Mouse (Mus musculus) adrenal gland, adult (tissue): Measurements from ENCODE around the gene Fignl1.
A peak's percentile ranks its signal among the peaks of the same experiment; 100 is the strongest.

Experiments
- DNase-seq, 2 experiments: peaks; one replicate each; pipeline ENCODE4 v3.0.0; 2022 to 2023; ENCODE audit warnings: low spot score in 1 of 2; ENCODE audit not compliant: inconsistent age in 2 of 2

Gene Fignl1

GRCm38 (mm10) chr11:11769281-11769680, 39.5 kb downstream of the Fignl1 start:
- no peak for DNase-seq

- no peak for DNase-seq
These were observed 40.7 kb downstream of the Fignl1 start for GRCm38 (mm10) chr11:11768057-11768456.

- DNase-seq, result no peak
These were observed 42.0 kb downstream of the Fignl1 start for GRCm38 (mm10) chr11:11766736-11767135.

GRCm38 (mm10) chr11:11766105-11766504, 42.7 kb downstream of the Fignl1 start:
- no peak for DNase-seq

- no peak for DNase-seq
These were observed 43.3 kb downstream of the Fignl1 start for GRCm38 (mm10) chr11:11765414-11765813.

GRCm38 (mm10) chr11:11763211-11763666, 45.5 kb downstream of the Fignl1 start:
- DNase-seq, result no peak

GRCm38 (mm10) chr11:11758883-11759282, 49.9 kb downstream of the Fignl1 start:
- no peak for DNase-seq

- no peak for DNase-seq
These were observed 50.6 kb downstream of the Fignl1 start for GRCm38 (mm10) chr11:11758121-11758520.

- no peak for DNase-seq
These were observed 55.9 kb downstream of the Fignl1 start for GRCm38 (mm10) chr11:11752859-11753258.

- no peak for DNase-seq
These were observed 57.7 kb downstream of the Fignl1 start for GRCm38 (mm10) chr11:11751091-11751490.

GRCm38 (mm10) chr11:11744222-11744621, 64.5 kb downstream of the Fignl1 start:
- DNase-seq, result no peak

GRCm38 (mm10) chr11:11742626-11743025, 66.1 kb downstream of the Fignl1 start:
- peak in 1 of 2 experiments; percentile 42 for DNase-seq

- no peak for DNase-seq
These were observed 67.2 kb downstream of the Fignl1 start for GRCm38 (mm10) chr11:11741574-11741973.

- DNase-seq, result no peak
These were observed 68.2 kb downstream of the Fignl1 start for GRCm38 (mm10) chr11:11740603-11741002.

GRCm38 (mm10) chr11:11739054-11739453, 69.7 kb downstream of the Fignl1 start:
- DNase-seq, result no peak

GRCm38 (mm10) chr11:11737562-11737961, 71.2 kb downstream of the Fignl1 start:
- no peak for DNase-seq
